Mouse (Mus musculus): ENCODE measurements at regions not wholly inside any gene's neighbourhood (a gene's known extent, or its start where the extent isn't known, plus 50 kb on each side); places are given as distances from the start of the nearest gene placed in this dataset.
A peak's percentile ranks its signal among the peaks of the same experiment; 100 is the strongest.

DNA sequence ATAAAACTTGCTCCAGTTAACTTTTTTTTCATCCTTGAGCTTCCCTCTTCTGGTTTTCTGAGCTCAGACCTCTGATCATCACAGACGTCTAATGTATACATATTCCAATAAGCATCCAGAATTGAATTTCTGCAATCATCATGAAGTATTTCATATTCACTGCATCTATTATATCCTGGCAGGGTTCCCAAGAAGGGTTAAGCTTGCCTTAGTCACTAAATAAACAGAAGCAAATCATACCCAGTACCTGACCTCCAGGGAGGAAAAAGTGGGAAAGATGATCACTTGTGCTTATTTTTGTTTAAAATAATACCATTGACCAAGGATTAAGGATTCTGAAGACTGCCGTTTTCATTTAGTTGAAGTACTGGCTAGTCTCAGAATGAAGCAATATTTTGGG lies 102.4 kb downstream of the Gm12728 start:
- Histone ChIP-seq H3K4me1 (ENCODE audit: control insufficient read depth, insufficient read depth, low read length) (no peaks in the 10 kb centered on the region), H3K27me3 (ENCODE audit: control insufficient read depth, insufficient read depth, low read length) (no peaks in the 10 kb centered on the region), H3K9ac (ENCODE audit: low read depth, low read length) (no peak overlapping the region), H3K79me2 (ENCODE audit: control insufficient read depth, insufficient read depth, low read length) (no peaks in the 10 kb centered on the region), H3K36me3 (ENCODE audit: control insufficient read depth, insufficient read depth, low read length) (no peaks in the 10 kb centered on the region), H3K27ac (replicated peaks; ENCODE audit: insufficient read depth, low read depth, low read length) (no peak overlapping the region), H3K4me3 (ENCODE audit: insufficient read depth, low read depth, low read length) (no peak overlapping the region)
- no peak for TF ChIP-seq POLR2A (IDR thresholded peaks at IDR 0.05; ENCODE audit: extremely low read depth, insufficient read depth, low read length)
- TF ChIP-seq CTCF (IDR thresholded peaks at IDR 0.05; ENCODE audit: low read depth, low read length): no peak
- 87% methylated on average over 2 of the region's 2 CpGs for WGBS
- no peak for DNase-seq (ENCODE audit: extremely low read depth, low read depth, low spot score)

DNA sequence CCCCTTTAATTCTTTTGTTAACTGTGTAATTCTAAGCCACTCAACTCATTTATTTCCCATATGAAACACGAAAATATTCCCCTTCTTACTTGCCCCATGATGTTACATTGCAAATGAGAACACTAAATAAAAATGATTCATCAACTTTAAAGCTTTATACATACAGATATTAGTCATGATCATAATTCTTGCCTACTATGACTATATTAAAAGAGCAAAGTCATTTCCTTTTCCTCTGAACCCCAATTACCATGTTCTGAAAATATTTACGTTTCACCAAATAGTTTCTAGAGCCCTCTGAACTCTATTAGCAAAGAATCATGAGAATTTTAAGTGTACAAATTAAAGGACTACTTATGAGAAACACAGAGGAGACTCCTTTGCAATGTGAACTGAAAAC lies 105.4 kb downstream of the Gm12728 start:
- TF ChIP-seq POLR2A (IDR thresholded peaks at IDR 0.05; ENCODE audit: extremely low read depth, insufficient read depth, low read length) (no peak), CTCF (IDR thresholded peaks at IDR 0.05; ENCODE audit: low read depth, low read length) (no peak)
- H3K9ac ChIP-seq (ENCODE audit: low read depth, low read length): no peak overlapping the region
- no peaks in the 10 kb centered on the region for H3K36me3 ChIP-seq (ENCODE audit: control insufficient read depth, insufficient read depth, low read length)
- DNase-seq (ENCODE audit: extremely low read depth, low read depth, low spot score): peak; percentile 6
- no peaks in the 10 kb centered on the region for H3K27me3 ChIP-seq (ENCODE audit: control insufficient read depth, insufficient read depth, low read length)
- WGBS: 73% methylated on average over 2 of the region's 2 CpGs
- no peaks in the 10 kb centered on the region for H3K4me1 ChIP-seq (ENCODE audit: control insufficient read depth, insufficient read depth, low read length)
- H3K79me2 ChIP-seq (ENCODE audit: control insufficient read depth, insufficient read depth, low read length): no peaks in the 10 kb centered on the region
- no peak overlapping the region for H3K27ac ChIP-seq (replicated peaks; ENCODE audit: insufficient read depth, low read depth, low read length)
- no peak overlapping the region for H3K4me3 ChIP-seq (ENCODE audit: insufficient read depth, low read depth, low read length)

DNA sequence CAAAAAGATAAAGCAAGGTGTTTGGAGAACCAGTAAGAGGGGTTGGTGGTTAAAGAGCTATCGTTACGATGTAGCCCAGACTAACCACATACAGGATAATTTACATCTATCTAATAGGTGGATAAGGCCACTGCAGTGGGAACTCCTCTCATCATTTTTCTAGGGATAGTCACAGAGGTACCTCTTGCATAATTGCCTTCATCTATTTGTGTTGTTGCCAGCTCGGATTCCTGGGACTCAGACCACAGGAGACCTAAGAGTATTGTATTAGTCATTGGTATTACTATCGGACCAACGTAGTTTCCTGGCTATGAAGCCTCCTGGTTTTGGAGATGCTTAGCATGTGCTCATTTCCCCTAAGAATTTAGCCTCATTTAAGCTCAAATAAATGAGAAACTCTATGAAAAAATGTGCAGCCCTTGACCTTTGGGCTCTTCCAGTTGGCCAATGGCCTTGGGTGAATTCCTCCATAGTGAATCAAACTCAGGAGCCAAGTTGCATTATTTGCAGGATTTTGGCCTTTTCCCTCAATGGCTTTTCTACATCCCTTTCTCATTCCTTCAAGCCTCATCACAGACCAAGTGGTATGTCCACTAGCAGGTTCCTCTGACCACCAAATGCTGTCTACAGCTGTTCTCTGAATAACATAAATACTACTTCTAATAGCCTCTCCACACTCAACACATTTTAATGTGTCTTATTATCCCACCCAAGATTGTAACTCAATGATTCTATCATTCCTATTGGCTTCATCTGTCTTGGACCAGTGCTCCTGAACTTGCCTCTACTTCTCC lies 108.6 kb downstream of the Gm12728 start:
- peaks cover 2% of the 10 kb centered on the region; the same call in 1 of the 2 replicates for H3K4me1 ChIP-seq (ENCODE audit: control insufficient read depth, insufficient read depth, low read length)
- no peaks in the 10 kb centered on the region for H3K36me3 ChIP-seq (ENCODE audit: control insufficient read depth, insufficient read depth, low read length)
- peak; percentile 33 for DNase-seq (ENCODE audit: extremely low read depth, low read depth, low spot score)
- 89% methylated on average over 5 of the region's 5 CpGs for WGBS
- H3K27ac ChIP-seq (replicated peaks; ENCODE audit: insufficient read depth, low read depth, low read length): no peak overlapping the region
- no peaks in the 10 kb centered on the region for H3K79me2 ChIP-seq (ENCODE audit: control insufficient read depth, insufficient read depth, low read length)
- H3K27me3 ChIP-seq (ENCODE audit: control insufficient read depth, insufficient read depth, low read length): no peaks in the 10 kb centered on the region
- TF ChIP-seq POLR2A (IDR thresholded peaks at IDR 0.05; ENCODE audit: extremely low read depth, insufficient read depth, low read length): no peak
- TF ChIP-seq CTCF (IDR thresholded peaks at IDR 0.05; ENCODE audit: low read depth, low read length): no peak
- no peak overlapping the region for H3K9ac ChIP-seq (ENCODE audit: low read depth, low read length)
- H3K4me3 ChIP-seq (ENCODE audit: insufficient read depth, low read depth, low read length): no peak overlapping the region

DNA sequence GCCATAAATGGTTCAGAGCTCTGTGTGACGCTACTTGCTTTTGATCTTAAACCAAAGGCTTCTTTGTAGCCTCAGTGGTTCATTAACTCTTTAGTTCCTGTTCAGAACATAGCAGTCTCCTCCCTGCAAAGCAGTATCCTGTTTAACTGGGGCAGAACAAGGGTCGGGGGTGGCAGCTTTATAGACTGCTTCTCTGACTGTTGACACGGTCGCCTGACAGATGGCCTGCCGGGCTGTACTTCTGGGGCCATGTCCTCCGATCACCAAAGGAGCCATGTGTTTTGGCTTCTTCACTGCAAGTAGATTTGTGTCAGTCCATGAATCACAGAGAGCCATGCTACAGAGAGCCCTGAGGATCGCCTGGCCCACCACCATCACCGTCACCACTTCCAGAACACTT lies 115.2 kb downstream of the Gm12728 start:
- Histone ChIP-seq H3K27ac (replicated peaks; ENCODE audit: insufficient read depth, low read depth, low read length) (no peak overlapping the region), H3K4me1 (ENCODE audit: control insufficient read depth, insufficient read depth, low read length) (peaks cover 2% of the 10 kb centered on the region; the same call in 1 of the 2 replicates), H3K4me3 (ENCODE audit: insufficient read depth, low read depth, low read length) (no peak overlapping the region), H3K79me2 (ENCODE audit: control insufficient read depth, insufficient read depth, low read length) (no peaks in the 10 kb centered on the region), H3K27me3 (ENCODE audit: control insufficient read depth, insufficient read depth, low read length) (no peaks in the 10 kb centered on the region), H3K9ac (ENCODE audit: low read depth, low read length) (no peak overlapping the region), H3K36me3 (ENCODE audit: control insufficient read depth, insufficient read depth, low read length) (no peaks in the 10 kb centered on the region)
- no peak for TF ChIP-seq CTCF (IDR thresholded peaks at IDR 0.05; ENCODE audit: low read depth, low read length)
- no peak for TF ChIP-seq POLR2A (IDR thresholded peaks at IDR 0.05; ENCODE audit: extremely low read depth, insufficient read depth, low read length)
- no peak for DNase-seq (ENCODE audit: extremely low read depth, low read depth, low spot score)
- 92% methylated on average over 8 of the region's 8 CpGs for WGBS

DNA sequence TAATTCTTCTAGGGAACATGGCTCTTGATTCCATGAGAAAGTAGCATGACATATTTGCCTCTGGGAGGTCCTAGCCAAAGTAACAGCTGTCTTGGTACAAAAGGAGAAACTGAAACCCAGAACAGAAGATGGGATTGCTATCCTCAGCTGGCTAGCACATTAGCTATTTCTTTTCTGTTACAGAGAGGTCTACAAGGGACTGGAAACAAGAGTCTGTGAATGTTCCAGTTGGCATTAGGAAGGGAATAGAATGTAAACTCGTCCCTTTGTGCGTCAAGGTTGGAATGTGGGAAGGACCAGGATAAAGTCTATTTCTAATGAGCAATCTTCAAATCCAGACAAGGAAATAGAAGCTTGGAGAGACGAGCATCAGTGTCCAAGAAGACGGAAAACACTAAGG lies 116.7 kb downstream of the Gm12728 start:
- no peaks in the 10 kb centered on the region for H3K79me2 ChIP-seq (ENCODE audit: control insufficient read depth, insufficient read depth, low read length)
- H3K4me3 ChIP-seq (ENCODE audit: insufficient read depth, low read depth, low read length): no peak overlapping the region
- TF ChIP-seq POLR2A (IDR thresholded peaks at IDR 0.05; ENCODE audit: extremely low read depth, insufficient read depth, low read length): no peak
- no peak for TF ChIP-seq CTCF (IDR thresholded peaks at IDR 0.05; ENCODE audit: low read depth, low read length)
- no peaks in the 10 kb centered on the region for H3K36me3 ChIP-seq (ENCODE audit: control insufficient read depth, insufficient read depth, low read length)
- WGBS: 79% methylated on average over 4 of the region's 4 CpGs
- DNase-seq (ENCODE audit: extremely low read depth, low read depth, low spot score): peak; percentile 31
- peaks cover 2% of the 10 kb centered on the region; the same call in 1 of the 2 replicates for H3K4me1 ChIP-seq (ENCODE audit: control insufficient read depth, insufficient read depth, low read length)
- H3K27me3 ChIP-seq (ENCODE audit: control insufficient read depth, insufficient read depth, low read length): no peaks in the 10 kb centered on the region
- H3K9ac ChIP-seq (ENCODE audit: low read depth, low read length): no peak overlapping the region
- no peak overlapping the region for H3K27ac ChIP-seq (replicated peaks; ENCODE audit: insufficient read depth, low read depth, low read length)

DNA sequence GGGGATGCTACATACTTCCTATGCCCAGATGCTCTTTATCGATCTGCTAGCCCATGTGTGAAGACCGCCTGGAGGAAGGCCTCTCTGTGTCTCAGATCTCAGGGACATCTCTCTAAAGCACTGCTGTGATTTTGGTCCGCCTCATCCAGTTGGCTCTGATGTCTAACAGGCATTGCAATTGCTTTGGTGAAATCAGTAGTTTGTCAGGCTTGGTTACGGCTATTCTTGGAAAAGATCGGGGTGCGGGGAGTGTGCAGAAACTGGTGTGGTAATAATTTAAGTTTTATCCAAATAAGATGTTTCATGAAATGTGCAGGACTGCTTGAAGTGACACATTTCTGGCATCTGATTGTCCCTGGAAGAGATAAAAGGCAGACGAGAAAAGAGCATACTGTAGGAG lies 117.9 kb downstream of the Gm12728 start:
- Histone ChIP-seq H3K4me1 (ENCODE audit: control insufficient read depth, insufficient read depth, low read length) (no peaks in the 10 kb centered on the region; the same call in 1 of the 2 replicates), H3K36me3 (ENCODE audit: control insufficient read depth, insufficient read depth, low read length) (no peaks in the 10 kb centered on the region), H3K27me3 (ENCODE audit: control insufficient read depth, insufficient read depth, low read length) (no peaks in the 10 kb centered on the region), H3K27ac (replicated peaks; ENCODE audit: insufficient read depth, low read depth, low read length) (no peak overlapping the region), H3K79me2 (ENCODE audit: control insufficient read depth, insufficient read depth, low read length) (no peaks in the 10 kb centered on the region), H3K9ac (ENCODE audit: low read depth, low read length) (no peak overlapping the region), H3K4me3 (ENCODE audit: insufficient read depth, low read depth, low read length) (no peak overlapping the region)
- DNase-seq (ENCODE audit: extremely low read depth, low read depth, low spot score): no peak
- TF ChIP-seq POLR2A (IDR thresholded peaks at IDR 0.05; ENCODE audit: extremely low read depth, insufficient read depth, low read length) (no peak), CTCF (IDR thresholded peaks at IDR 0.05; ENCODE audit: low read depth, low read length) (no peak)
- WGBS: 95% methylated on average over 7 of the region's 7 CpGs
